Mouse (Mus musculus): ENCODE measurements at regions not wholly inside any gene's neighbourhood (a gene's known extent, or its start where the extent isn't known, plus 50 kb on each side); places are given as distances from the start of the nearest gene placed in this dataset.

- TF ChIP-seq CTCF (conservative IDR thresholded peaks at IDR 0.05 in 1 of 2, IDR thresholded peaks at IDR 0.05 in 1 of 2; ENCODE audit: low read depth in 2 of 2, low read length in 2 of 2), result no peak
- TF ChIP-seq E2F4 (IDR thresholded peaks at IDR 0.05; ENCODE audit: insufficient replicate concordance, low read depth, low read length), result no peak
- TF ChIP-seq JUND (conservative IDR thresholded peaks at IDR 0.05; ENCODE audit: low read depth, low read length), result no peak
- no peak for TF ChIP-seq UBTF (IDR thresholded peaks at IDR 0.05; ENCODE audit: low read depth, low read length)
- no peak for TF ChIP-seq BHLHE40 (IDR thresholded peaks at IDR 0.05; ENCODE audit: low read depth, low read length)
- TF ChIP-seq POLR2A (IDR thresholded peaks at IDR 0.05; ENCODE audit: low read depth, low read length), result no peak
- TF ChIP-seq USF2 (conservative IDR thresholded peaks at IDR 0.05; ENCODE audit: low read depth, low read length), result no peak
- no peak for TF ChIP-seq ZNF384 (IDR thresholded peaks at IDR 0.05; ENCODE audit: low read depth, low read length)
- TF ChIP-seq GABPA (IDR thresholded peaks at IDR 0.05; ENCODE audit: insufficient replicate concordance, low read depth, low read length), result no peak
- no peak for TF ChIP-seq CHD2 (IDR thresholded peaks at IDR 0.05; ENCODE audit: low read length)
- TF ChIP-seq EP300 (IDR thresholded peaks at IDR 0.05; ENCODE audit: low read length), result no peak
- no peak for TF ChIP-seq KAT2A (IDR thresholded peaks at IDR 0.05; ENCODE audit: insufficient replicate concordance, low read length)
- no peak for TF ChIP-seq ETS1 (conservative IDR thresholded peaks at IDR 0.05; ENCODE audit: low read depth, low read length)
These were observed 100.0 kb downstream of the Wdr20rt start for GRCm38 (mm10) chr12:65325347-65325746.

All from CH12.LX (cell line).